Mouse (Mus musculus): ENCODE data around the gene Evc.

DNA sequence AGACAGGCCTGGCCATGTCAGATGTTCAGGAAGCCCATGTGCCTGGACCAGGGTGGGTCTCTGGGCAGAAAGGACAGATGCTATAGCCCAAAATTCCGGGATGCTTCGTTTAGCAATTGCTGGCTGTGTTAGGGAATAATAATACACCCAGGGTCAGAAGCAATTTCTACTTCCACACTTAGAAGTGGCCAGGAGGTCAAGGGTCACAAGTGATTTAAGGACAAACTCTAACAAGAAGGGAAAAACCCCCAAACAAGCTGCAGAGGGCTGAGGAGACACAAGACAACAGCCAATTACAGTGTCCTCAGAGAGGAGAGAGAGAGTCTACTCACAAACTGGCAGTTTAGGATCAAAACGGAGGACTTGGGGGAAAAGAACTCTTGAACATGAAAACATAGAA lies 1.6 kb downstream of the Evc start:
- no peak for TF ChIP-seq MYOG (IDR thresholded peaks at IDR 0.05; ENCODE audit: control insufficient read depth, extremely low read depth, insufficient read length)
- no peak for TF ChIP-seq USF1 (IDR thresholded peaks at IDR 0.05; ENCODE audit: low read depth)
- TF ChIP-seq CTCF (IDR thresholded peaks at IDR 0.05; ENCODE audit: control insufficient read depth, insufficient read depth, insufficient read length) = no peak
- no peak for TF ChIP-seq CEBPB (IDR thresholded peaks at IDR 0.05; ENCODE audit: low read depth)
